Mouse (Mus musculus) gastrocnemius, postnatal 36 days (tissue): ENCODE measurements around the gene Ctnnd1. TPM values are rescaled to one million over a fixed set of nuclear protein-coding genes. Genes with fewer than 3 reads are reported as not detected.
"Not testable (repeated sequence)": the region's sequence is repeated elsewhere in the genome, so short reads cannot be mapped to it uniquely, and the experiment has no call there.

Source experiments
- DNase-seq, 2 experiments: peaks; one replicate each; pipeline ENCODE4 v3.0.0; 2022
- intact Hi-C: fragments of 180-260 bp; cut with DNase I; formaldehyde crosslinking; loops from one replicate; pipeline ENCODE4 v1.15.1; 2025
- long read RNA-seq, 2 experiments: library from polyadenylated mRNA; stranded (forward); transcript quantifications; one replicate each; pipeline ENCODE4 v2.0.0; 2021
- total RNA-seq, 2 experiments: library from RNA; stranded (reverse); gene quantifications; 2 replicates each; pipeline ENCODE4 v1.2.3; 2021

Ctnnd1 gene
- 10 to 100 TPM; 28.8 to 29.9 TPM for total RNA-seq
- long read RNA-seq, experiment 1, partial matches to known transcripts = 1 of 10 reads
- long read RNA-seq, experiment 1, other reads (novel, unspliced or antisense) = 9 of 10 reads
- long read RNA-seq, experiment 2, partial matches to known transcripts = 1 of 8 reads
- long read RNA-seq, experiment 2, other reads (novel, unspliced or antisense) = 7 of 8 reads

DNA sequence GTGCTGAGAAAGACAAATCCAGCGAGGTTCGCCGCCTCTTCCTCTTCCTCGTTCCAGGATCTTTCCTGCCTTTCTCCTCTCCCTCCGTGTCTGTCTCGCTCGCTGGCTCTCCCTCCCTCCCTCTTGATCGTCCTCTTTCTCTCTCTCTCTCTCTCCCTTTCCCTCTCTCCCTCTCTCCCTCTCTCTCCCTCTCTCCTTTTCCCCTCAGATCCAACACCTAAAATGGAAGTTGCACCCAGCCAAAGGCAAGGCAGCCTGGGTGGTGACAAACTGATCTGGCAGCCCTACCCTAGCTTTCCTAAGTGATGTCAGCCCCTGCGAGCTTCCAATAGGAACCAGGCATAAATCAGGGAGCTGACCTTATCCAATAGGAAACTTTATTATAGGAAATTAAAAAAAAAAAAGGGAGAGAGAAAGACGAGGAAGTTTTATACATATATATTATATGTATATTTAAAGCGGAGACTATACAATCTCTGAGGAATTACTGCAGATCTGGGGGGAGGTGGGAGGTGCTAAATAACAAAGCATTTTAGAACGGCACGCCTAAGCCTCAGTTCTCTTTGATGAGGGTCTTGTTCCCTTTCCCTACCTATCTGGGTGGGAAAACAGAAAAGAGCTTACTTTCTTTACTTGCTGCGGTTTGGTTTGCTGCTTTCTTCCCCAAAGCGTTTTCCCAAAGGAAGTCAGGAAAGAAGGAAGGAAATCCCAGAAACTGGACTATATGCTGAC is at the start of gene Ctnnd1:
Ctnnd1 (minus strand) TSS at position 302 of the 732 bp plus-strand sequence.
- intact Hi-C loops = no loop called here

DNA sequence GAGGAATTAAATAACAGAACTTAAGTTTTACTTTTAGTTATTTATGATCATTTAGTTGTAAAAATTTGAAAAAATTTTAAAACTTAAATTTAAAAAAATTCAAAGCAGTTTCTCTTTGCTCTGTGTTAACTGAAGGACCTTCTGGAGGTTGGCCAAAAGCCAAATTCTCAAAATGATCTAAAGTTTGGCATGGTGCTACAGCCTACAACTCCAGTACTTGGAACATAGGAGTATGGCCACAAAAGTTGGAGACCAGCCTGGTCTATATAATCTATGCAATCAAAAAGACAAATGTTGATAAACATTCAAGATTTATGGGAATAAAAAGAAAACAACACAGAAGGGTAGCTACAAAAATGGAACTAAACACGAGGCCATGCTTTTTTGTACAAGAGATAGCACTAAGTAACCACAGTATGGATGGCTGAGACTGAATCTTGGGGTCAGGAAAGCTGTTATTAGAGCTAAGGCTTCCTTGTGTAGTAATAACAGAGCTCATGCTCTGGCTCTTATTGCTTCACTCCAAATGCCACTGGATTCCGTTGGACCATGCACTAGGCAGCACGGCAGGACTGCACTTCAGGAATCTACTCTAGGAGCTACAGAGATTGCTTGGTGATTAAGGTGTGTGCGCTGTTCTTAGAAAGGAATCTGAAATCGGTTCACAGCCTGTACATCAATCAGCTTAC is 44.6 kb upstream of the Ctnnd1 start:
- DNase-seq = no peak
- intact Hi-C loops = no loop called here

More for the DNA sequence above, at the start of gene Ctnnd1:
- peak; percentile 64 to 83 for DNase-seq

DNA sequence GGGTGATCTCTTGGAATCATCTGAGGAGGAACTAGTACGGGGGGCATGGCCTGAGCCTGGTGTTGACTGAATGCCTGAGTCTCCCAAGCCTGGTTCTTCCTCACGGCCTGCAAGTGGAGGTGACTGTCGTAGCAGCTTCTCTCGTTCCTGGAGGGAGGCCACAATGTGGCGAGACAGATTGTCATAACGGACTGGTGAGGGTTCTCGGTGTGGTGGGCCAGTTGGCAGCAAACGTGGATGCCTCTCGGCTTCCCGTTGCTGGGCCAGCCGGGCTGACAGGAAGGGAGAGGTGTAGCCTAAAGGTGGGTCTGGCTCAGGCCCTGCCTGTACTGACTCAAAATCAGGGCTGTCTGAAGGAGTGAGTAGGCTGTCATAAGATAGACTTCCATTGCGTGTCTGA is 39.5 kb upstream of the Ctnnd1 start:
- DNase-seq = no peak

DNA sequence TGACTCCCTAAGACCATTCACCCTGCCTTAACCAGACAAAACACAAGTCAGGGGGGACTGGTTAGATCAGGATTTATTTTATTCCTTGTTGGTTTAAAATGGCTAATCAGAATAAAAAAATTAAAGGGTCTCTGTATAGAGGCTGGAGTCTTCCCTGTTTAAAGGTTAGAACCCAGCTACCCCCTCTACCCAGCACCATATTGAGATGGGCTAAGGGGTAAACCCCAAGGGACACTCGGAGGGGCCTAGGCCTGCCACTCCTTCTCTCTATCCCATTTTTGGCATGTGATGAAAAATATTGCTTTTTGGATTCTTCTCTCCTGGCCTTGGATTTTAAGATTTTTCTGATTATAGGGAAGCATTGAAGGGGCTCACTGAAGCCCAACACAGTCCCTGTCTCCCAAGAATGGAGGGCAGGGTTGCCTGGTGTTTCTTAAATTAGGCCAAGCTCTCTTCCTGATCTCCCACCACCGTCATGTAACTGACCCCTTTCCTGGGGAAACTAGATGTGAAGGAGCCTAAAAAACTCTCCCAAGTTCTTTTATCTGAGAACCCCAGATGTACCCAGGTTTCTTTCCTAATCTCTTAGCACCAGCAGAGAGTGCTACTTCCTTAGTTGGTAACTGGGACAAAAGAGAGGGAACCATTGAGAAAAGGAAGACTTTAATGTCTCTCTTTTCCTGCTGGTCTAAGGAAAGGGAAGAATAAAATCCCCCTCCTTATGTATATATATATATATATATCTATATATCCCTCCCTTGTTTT is 37.7 kb upstream of the Ctnnd1 start:
- DNase-seq = no peak
- intact Hi-C loops = no loop called here

More for the DNA sequence above, 39.5 kb upstream of the Ctnnd1 start:
- intact Hi-C loops = no loop called here

DNA sequence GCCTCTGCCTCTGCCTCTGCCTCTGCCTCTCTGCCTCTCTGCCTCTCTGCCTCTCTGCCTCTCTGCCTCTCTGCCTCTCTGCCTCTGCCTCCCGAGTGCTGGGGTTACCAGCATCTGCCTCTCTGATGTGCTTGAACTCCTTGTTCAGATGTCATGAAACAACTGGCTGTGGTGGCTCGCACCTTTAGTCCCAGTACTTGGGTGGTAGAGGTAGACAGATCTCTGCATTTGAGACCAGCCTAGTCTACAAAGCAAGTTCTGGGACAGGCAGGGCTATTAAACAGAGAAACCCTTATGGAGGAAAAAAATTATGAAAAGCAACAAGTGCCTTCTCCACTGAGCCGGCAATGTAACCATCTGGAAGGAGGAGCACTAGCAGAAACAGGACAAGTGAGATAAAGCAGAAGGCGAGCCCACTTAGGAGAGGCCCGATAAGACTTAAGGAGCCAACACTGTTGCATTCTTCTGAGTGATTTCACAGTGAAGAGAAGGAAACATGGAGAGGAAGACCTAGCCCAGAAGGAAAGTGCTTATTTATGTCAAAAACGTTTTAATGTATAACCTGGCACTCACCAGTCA is 32.1 kb upstream of the Ctnnd1 start:
- intact Hi-C loops = no loop called here
- no peak for DNase-seq

DNA sequence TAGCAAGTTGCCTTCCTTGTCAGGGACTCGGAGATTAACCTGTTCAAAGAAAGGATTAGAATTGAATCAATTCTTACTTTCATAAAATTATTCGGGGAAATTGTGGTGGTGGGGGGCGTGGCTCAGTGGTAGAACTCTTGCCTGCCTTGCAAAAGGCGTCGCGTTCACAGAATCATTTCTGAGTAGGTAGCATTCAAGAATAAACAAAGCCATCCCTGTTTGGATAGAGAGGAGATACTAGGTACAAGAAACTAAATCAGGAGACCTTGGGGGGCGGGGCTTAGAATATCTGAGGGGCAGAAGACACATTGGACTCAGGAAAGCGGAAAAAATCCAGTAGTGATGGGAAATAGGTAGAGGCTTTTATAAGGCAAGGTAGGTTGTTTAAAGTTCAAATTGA is 28.5 kb upstream of the Ctnnd1 start, which contains the start of gene Tmx2:
Tmx2 (minus strand) TSS at position 125 of the 400 bp plus-strand sequence.
- DNase-seq = no peak
- intact Hi-C loops = loop anchor here (5.0 kb wide), 1 partner anchor 33 kb away; no protein-coding TSS in a partner anchor

DNA sequence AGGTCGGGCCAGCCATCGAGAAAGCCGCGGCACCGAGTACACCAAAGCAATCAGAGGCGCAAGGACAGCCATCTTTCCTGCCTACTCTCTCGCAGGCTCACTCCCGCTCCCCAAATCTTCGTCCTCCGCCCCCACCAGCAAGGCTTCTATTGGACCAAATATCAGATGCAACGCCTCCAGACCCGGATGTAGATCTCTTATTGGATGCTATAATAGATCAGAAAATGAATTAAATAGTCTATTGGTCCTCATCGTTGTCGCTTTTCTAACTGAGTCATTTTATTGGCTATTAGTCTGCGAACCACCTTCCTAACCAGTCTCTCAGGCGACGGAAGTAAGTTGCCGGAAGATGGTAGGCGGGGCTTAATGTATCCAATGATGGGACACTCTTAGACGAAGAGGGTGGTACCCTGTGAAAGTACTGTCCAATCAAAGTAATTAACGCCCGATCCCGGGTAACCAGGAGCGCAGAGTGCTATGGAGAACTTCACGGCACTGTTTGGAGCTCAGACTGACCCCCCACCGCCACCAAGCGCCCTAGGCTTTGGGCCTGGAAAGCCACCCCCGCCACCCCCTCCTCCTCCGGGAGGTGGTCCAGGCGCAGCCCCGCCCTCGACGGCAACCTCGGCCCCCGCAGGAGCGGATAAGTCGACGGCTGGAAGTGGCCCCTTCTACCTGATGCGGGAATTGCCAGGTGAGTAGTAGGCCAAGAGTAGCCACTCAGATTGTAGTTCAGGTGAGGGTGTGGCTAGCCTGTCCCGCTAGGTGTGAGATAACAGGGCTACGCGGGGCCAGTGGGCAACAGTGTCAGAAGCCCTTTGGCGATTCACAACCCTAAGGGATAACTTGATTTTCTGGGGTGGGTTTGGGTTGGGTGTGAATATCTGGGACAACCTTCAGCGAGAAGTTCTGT is 27.7 kb upstream of the Ctnnd1 start, which contains the start of the genes Gm28635 and Med19:
Gm28635 (minus strand) TSS at position 74 of the 913 bp plus-strand sequence.
Med19 (plus strand) TSS at position 435 of the 913 bp plus-strand sequence.
- intact Hi-C loops = loop anchor here (5.0 kb wide), 1 partner anchor 34 kb away; no protein-coding TSS in a partner anchor
- peak; percentile 69 to 89 for DNase-seq

DNA sequence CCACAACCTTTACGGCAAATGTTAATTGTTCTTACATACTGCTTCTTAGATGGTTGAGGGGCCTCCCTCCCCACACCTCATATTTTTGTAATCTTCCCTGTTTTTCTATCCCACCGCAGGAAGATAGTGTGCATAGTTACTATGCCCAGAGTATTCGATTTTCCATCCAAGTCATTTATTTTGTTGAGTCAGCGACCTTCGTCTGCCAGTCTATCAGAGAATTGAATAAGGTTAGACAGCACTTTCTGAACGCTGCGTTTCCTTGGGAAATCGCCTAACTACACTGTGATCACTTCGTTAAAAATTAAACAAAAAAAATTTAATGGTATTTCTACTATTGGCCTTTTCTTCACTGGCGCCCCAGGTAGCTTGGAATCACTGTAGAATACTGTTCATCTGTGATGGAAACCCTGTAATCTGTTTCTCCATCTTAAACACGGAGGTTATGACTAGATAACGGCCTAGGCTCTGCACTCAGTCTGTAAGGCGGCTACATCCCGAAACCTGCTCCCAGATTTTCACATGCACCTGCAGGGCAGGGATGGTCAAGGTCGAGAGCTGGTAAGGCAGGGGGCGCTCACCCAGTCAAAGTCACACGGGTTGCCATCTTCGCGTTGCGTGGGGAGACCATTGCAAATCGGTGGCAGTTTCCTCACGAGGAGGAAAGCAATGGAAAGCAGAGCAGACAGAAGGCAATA is 26.9 kb upstream of the Ctnnd1 start:
- intact Hi-C loops = loop anchor here (5.0 kb wide), 1 partner anchor 35 kb away; no protein-coding TSS in a partner anchor
- DNase-seq = no peak

DNA sequence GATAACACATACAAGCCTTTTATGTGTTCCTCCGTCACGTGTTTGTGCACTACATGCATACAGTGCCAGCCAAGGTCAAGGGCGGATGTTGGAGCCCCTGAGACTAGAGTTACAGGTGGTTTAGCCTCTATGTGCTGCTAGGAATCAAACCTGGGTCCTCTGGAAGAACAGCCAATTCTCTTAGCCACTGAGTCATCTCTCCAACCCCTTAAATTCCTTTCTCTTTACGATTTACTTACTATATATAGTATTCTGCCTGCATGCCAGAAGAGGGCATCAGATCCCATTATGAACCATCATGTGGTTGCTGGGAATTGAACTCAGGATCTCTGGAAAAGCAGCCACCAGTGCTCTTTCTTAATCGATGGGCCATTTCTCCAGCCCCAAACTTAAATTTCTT is 21.0 kb upstream of the Ctnnd1 start:
- intact Hi-C loops = not testable (repeated sequence)

DNA sequence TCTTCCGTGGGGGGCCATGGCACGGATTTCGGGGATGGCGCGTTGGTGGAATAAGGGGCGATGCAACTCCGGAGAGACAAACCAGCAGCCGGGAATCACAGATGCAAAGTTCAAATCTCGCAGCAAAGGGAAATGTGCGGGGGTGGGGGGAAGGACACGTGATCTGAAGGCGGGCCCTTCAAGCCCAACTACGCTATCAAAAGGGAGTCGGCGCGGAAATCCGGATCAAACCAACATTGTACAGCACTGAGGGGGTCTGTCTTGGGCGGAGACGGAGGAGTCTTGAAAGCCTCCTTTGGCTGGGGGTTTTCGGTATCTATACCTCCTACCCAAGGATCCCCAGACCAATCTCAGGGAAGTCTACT is 20.0 kb upstream of the Ctnnd1 start, which contains the start of gene Selenoh:
Selenoh (minus strand) TSS at position 202 of the 365 bp plus-strand sequence.
- intact Hi-C loops = no loop called here
- peak; percentile 49 to 54 for DNase-seq

More for the DNA sequence above, 21.0 kb upstream of the Ctnnd1 start:
- not testable (repeated sequence) for DNase-seq

DNA sequence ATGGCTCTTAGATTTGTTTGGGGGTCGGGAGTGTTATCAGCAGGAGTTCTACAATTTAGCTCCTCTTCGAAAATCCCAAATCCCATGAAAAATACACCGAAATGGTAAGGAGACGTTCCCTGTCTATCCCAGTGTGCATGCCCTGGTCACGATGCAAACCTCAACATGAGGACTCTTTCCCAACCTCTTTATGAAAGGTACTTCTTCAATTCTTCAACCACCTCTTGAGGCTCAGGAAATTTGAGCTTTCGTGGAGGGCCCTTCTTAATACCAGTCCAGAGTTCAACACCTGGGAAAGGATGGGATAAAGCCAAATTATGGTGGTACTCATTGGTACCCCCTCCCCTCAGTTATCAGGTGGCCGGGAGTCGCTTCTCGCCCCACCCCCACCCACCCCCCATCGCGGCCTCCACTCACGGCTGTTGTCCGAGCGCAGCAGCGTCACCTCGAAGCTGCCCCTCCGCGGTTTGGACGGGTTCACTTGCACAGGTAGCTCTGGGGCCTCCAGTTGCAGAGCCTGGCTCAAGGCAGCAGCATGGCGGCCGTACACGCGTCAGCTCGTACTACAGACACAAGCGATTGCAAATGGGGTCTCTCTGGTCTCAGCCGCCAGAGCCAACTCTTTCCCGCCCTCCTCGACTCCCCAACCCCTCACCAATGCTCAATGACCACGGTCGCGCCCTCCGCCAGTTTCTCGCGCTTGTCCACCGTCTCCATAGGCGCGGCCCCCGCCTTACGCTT is 19.4 kb upstream of the Ctnnd1 start:
- intact Hi-C loops = no loop called here
- no peak for DNase-seq

DNA sequence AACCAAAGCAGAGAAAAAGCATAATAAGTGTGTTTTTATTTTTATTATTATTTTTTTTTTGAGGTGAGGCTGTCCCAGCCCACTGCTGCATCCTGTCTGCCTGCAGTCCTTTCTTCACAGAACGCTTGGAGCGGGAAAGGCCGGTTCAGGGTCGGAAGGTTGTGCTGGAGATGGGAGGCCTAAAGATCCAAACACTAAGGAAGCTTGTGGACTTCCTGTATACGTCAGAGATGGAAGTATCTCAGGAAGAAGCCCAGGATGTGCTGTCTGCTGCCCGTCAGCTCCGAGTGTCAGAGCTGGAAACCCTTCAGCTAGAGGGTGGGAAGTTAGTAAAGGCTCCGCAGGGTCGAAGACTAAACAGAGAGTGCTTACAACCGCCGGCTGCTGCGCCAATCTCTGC is 15.5 kb upstream of the Ctnnd1 start:
- intact Hi-C loops = no loop called here
- no peak for DNase-seq

DNA sequence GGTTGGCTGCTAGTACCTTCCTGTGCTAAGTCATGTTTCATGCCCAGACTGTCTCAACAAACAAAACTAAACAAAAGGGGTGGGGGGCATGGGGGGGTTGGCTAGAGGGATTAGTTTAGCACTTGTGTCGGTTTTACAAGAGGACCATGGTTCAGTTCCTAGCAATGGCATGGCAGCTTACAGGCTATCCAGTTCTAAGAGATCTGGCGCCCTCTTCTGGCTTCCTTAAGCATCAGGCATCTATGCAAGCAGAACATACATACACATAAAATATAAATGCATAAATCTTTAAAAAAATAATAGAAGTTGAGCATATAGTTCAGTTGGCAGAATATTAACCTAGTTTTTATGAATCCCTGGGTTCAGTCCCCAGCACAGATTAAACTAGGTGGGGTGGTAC is 12.3 kb upstream of the Ctnnd1 start:
- no peak for DNase-seq
- intact Hi-C loops = no loop called here

DNA sequence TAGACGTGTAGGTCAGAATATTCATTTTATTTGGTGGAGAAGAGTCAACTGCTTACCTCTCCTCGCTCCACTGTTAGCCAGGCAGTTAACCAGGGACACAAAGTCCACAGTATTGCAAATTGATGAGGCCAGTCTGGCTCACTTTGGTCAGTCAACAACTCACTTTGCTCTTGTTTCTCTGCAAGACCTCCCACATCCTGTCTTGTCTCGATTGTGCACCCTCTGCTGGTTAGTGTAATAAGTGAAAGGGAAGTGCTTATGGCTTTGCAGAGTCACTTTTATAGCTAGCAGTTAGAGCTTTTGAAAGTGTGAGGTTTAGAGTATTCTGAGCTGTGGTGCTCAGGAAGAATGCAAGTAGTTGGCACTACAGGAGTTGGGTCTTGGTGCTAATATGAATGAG is 9.7 kb upstream of the Ctnnd1 start:
- intact Hi-C loops = loop anchor here (2.0 kb wide), 2 partner anchors 41 to 205 kb away; no protein-coding TSS in a partner anchor
- DNase-seq = no peak

DNA sequence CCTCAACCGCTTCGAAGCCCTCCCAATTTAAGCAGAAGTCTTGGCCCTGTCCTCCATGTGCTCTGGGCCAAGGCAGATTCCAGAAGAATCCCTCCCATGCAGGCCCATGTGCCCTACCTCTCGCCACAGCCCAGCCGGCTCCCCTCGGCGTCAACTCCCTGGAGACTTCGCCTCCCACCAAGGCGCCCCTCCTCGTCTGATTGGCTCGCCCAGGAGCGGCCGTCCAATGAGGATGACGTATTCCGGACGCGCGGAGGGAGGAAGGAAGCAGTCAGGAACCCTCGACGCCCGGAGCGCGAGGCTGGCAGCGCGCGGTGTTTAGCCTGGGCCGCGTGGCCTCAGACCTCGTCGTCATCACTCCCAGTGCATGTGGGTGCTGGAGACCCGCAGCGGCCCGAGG is 8.2 kb upstream of the Ctnnd1 start, which contains the start of gene Btbd18:
Btbd18 (plus strand) TSS at position 274 of the 400 bp plus-strand sequence.
- intact Hi-C loops = no loop called here
- DNase-seq = no peak

DNA sequence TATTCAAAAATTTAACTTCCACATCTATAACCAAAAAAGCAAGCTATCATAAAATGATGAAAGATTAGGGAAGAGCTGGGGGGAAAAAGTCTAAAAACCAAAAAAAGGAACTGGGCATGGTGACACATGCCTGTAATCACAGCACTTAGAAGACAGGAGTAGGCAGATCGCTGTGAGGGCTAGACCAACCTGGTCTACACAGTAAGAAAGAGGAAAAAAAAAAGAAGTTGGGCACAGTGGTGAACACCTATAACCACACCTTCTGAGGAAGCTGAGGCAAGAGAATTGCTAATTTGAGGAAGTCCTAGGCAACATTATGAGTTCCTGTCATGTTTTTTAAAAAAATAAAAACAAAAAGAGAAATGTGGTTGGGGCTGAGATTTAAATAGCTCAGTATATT is 5.3 kb upstream of the Ctnnd1 start:
- DNase-seq = no peak
- intact Hi-C loops = no loop called here

DNA sequence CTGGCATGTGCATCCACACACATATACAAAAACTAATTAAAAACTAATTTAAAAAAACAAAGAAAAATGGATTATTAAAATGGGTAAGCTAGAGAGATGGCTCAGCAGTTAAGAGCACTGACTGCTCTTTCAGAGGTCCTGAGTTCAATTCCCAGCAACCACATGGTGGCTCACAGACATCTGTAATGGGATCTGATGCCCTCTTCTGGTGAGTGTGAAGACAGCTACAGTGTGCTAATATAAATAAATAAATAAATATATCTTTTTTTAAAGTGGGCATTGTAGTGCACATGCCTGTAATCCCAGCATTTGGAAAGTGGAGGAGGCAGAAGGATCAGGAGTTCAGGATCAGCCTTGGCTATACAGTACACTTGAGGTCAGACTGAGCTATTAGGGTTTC is 2.8 kb upstream of the Ctnnd1 start:
- no peak for DNase-seq
- intact Hi-C loops = no loop called here
